Mouse (Mus musculus) CH12.LX (cell line): Measurements from ENCODE around the gene Nkd1. TPM values are rescaled to one million over a fixed set of nuclear protein-coding genes. Genes with fewer than 3 reads are reported as not detected.

Experiments used
- DNase-seq: peaks from one replicate; pipeline ENCODE4 v3.0.0-alpha.2; 2013; ENCODE audit errors: extremely low read depth
- H3K27ac ChIP-seq: 2 replicates; pipeline ENCODE4 v1.5.1; 2012; ENCODE audit warnings: low read depth, mild to moderate bottlenecking, control low read depth, moderate library complexity; ENCODE audit not compliant: insufficient read depth
- H3K27me3 ChIP-seq: replicated peaks from 2 replicates; pipeline ENCODE3; 2012; ENCODE audit warnings: inconsistent platforms
- H3K36me3 ChIP-seq, 2 experiments: replicated peaks in 1 of 2; 2 replicates each; pipeline versions ENCODE3 to v1.6.1; 2012; ENCODE audit warnings: inconsistent platforms in 1 of 2, low read length in 1 of 2, mild to moderate bottlenecking in 1 of 2, mixed read lengths in 1 of 2, moderate library complexity in 1 of 2; ENCODE audit not compliant: control insufficient read depth in 1 of 2, insufficient read depth in 1 of 2
- H3K4me1 ChIP-seq, 2 experiments: 2 replicates each; pipeline ENCODE4 v1.6.1; 2012; ENCODE audit warnings: inconsistent platforms in 1 of 2, moderate library complexity in 1 of 2; ENCODE audit not compliant: insufficient read depth in 2 of 2, control insufficient read depth in 1 of 2
- H3K4me2 ChIP-seq: 2 replicates; pipeline ENCODE4 v1.6.1; 2012; ENCODE audit warnings: low read depth, mild to moderate bottlenecking, control low read depth; ENCODE audit not compliant: poor library complexity, insufficient read depth, severe bottlenecking
- H3K4me3 ChIP-seq, 3 experiments: fragments of 150-350 bp in 1 of 3; sonication (generic) in 1 of 3; replicated peaks in 1 of 3; 2 replicates each; pipeline versions ENCODE3 to v1.5.1; 2011 to 2012; ENCODE audit warnings: low read depth in 2 of 3, low read length in 2 of 3, mild to moderate bottlenecking in 2 of 3, moderate library complexity in 2 of 3, control low read depth in 1 of 3, improper control_type of control experiment in 1 of 3, inconsistent platforms in 1 of 3, mixed read lengths in 1 of 3; ENCODE audit not compliant: poor library complexity in 1 of 3
- H3K79me2 ChIP-seq: replicated peaks from 2 replicates; pipeline ENCODE4 v1.6.1; 2012; ENCODE audit warnings: mild to moderate bottlenecking, moderate library complexity; ENCODE audit not compliant: control insufficient read depth, poor library complexity, insufficient read depth, severe bottlenecking; ENCODE audit errors: extremely low read depth
- H3K9ac ChIP-seq: 2 replicates; pipeline ENCODE4 v1.6.1; 2012; ENCODE audit warnings: low read depth, mild to moderate bottlenecking, control low read depth, moderate library complexity; ENCODE audit not compliant: insufficient read depth
- H3K9me3 ChIP-seq: replicated peaks from 2 replicates; pipeline ENCODE3; 2012; ENCODE audit warnings: low read length, inconsistent platforms, mixed read lengths
- BHLHE40 ChIP-seq: IDR thresholded peaks from 2 replicates; pipeline ENCODE4 v1.6.1; 2011; ENCODE audit warnings: mild to moderate bottlenecking, low read depth, low read length, improper control_type of control experiment
- CHD2 ChIP-seq: IDR thresholded peaks from 2 replicates; pipeline ENCODE4 v1.6.1; 2011; ENCODE audit warnings: low read length, improper control_type of control experiment
- CTCF ChIP-seq, 2 experiments: IDR thresholded peaks in 1 of 2; conservative IDR thresholded peaks in 1 of 2; 2 replicates each; pipeline ENCODE4 v1.5.1; 2011 to 2012; ENCODE audit warnings: low read depth in 2 of 2, low read length in 2 of 2, improper control_type of control experiment in 1 of 2, inconsistent platforms in 1 of 2, mild to moderate bottlenecking in 1 of 2, moderate library complexity in 1 of 2
- ELF1 ChIP-seq: IDR thresholded peaks from 2 replicates; pipeline ENCODE4 v1.6.1; 2014; ENCODE audit warnings: low read depth, mild to moderate bottlenecking, inconsistent platforms, low read length, improper control_type of control experiment
- EP300 ChIP-seq: IDR thresholded peaks from 2 replicates; pipeline ENCODE4 v1.6.1; 2011; ENCODE audit warnings: low read length, improper control_type of control experiment
- GABPA ChIP-seq: IDR thresholded peaks from 2 replicates; pipeline ENCODE4 v1.6.1; 2012; ENCODE audit warnings: low read depth, low read length, improper control_type of control experiment, inconsistent platforms; ENCODE audit not compliant: insufficient replicate concordance
- IRF4 ChIP-seq: IDR thresholded peaks from 2 replicates; pipeline ENCODE4 v1.6.1; 2014; ENCODE audit warnings: low read depth, mild to moderate bottlenecking, inconsistent platforms, low read length, improper control_type of control experiment
- JUN ChIP-seq: IDR thresholded peaks from 2 replicates; pipeline ENCODE4 v1.6.1; 2011; ENCODE audit warnings: low read depth, mild to moderate bottlenecking, low read length, improper control_type of control experiment, moderate library complexity; ENCODE audit not compliant: insufficient read depth
- JUND ChIP-seq: conservative IDR thresholded peaks from 2 replicates; pipeline ENCODE4 v1.6.1; 2011; ENCODE audit warnings: low read depth, low read length, improper control_type of control experiment
- MAX ChIP-seq: IDR thresholded peaks from 2 replicates; pipeline ENCODE4 v1.6.1; 2011; ENCODE audit warnings: low read length, improper control_type of control experiment
- MAZ ChIP-seq: IDR thresholded peaks from 2 replicates; pipeline ENCODE4 v1.6.1; 2012; ENCODE audit warnings: low read depth, mild to moderate bottlenecking, inconsistent platforms, low read length, improper control_type of control experiment, moderate library complexity
- MEF2A ChIP-seq: IDR thresholded peaks from 2 replicates; pipeline ENCODE4 v1.6.1; 2014; ENCODE audit warnings: low read depth, mild to moderate bottlenecking, inconsistent platforms, low read length, improper control_type of control experiment, borderline replicate concordance
- NELFE ChIP-seq: IDR thresholded peaks from 2 replicates; pipeline ENCODE4 v1.6.1; 2011; ENCODE audit warnings: low read depth, low read length, improper control_type of control experiment
- POLR2A ChIP-seq: IDR thresholded peaks from 2 replicates; pipeline ENCODE4 v1.6.1; 2011; ENCODE audit warnings: low read depth, mild to moderate bottlenecking, improper control_type of control experiment, low read length
- POLR2AphosphoS2 ChIP-seq: IDR thresholded peaks from 2 replicates; pipeline ENCODE4 v1.6.1; 2011; ENCODE audit warnings: low read depth, low read length, improper control_type of control experiment
- RAD21 ChIP-seq: IDR thresholded peaks from 2 replicates; pipeline ENCODE4 v1.6.1; 2011; ENCODE audit warnings: low read depth, mild to moderate bottlenecking, low read length, improper control_type of control experiment, moderate library complexity
- RCOR1 ChIP-seq: conservative IDR thresholded peaks from 2 replicates; pipeline ENCODE4 v1.6.1; 2012; ENCODE audit warnings: low read depth, mild to moderate bottlenecking, inconsistent platforms, low read length, improper control_type of control experiment
- SMC3 ChIP-seq: IDR thresholded peaks from 2 replicates; pipeline ENCODE4 v1.6.1; 2011; ENCODE audit warnings: low read depth, low read length, improper control_type of control experiment
- TBP ChIP-seq: conservative IDR thresholded peaks from 2 replicates; pipeline ENCODE4 v1.6.1; 2011; ENCODE audit warnings: low read depth, low read length, improper control_type of control experiment
- UBTF ChIP-seq: IDR thresholded peaks from 2 replicates; pipeline ENCODE4 v1.6.1; 2012; ENCODE audit warnings: low read depth, mild to moderate bottlenecking, inconsistent platforms, low read length, improper control_type of control experiment, moderate library complexity
- USF2 ChIP-seq: conservative IDR thresholded peaks from 2 replicates; pipeline ENCODE4 v1.6.1; 2011; ENCODE audit warnings: low read depth, low read length, improper control_type of control experiment
- ZKSCAN1 ChIP-seq: IDR thresholded peaks from 2 replicates; pipeline ENCODE4 v1.6.1; 2012; ENCODE audit warnings: low read depth, inconsistent platforms, low read length, improper control_type of control experiment, borderline replicate concordance
- ZMIZ1 ChIP-seq: IDR thresholded peaks from 2 replicates; pipeline ENCODE4 v1.6.1; 2012; ENCODE audit warnings: low read depth, mild to moderate bottlenecking, inconsistent platforms, low read length, improper control_type of control experiment
- ZNF384 ChIP-seq: IDR thresholded peaks from 2 replicates; pipeline ENCODE4 v1.6.1; 2012; ENCODE audit warnings: low read depth, low read length, improper control_type of control experiment, inconsistent platforms
- dilution Hi-C: fragments of 300-500 bp; cut with MboI; formaldehyde crosslinking; loops from 2 replicates; pipeline ENCODE4 v1.14.3; 2020; ENCODE audit warnings: low sequenced_read_pairs; ENCODE audit not compliant: extremely low pct_unique_long_range_greater_than_20kb, extremely low pct_ligation_motif_present
- in situ Hi-C: fragments of 300-500 bp; cut with MboI; formaldehyde crosslinking; loops from 3 replicates; pipeline ENCODE4 v1.14.3; 2019; ENCODE audit warnings: low sequenced_read_pairs, low pct_ligation_motif_present, low pct_unique_long_range_greater_than_20kb, mixed read lengths
- polyA plus RNA-seq: library from polyadenylated mRNA; unstranded; fragments of >175 nt; gene quantifications from 2 replicates; pipeline ENCODE4 v1.2.1, GENCODE M21; 2012; ENCODE audit warnings: low read depth; ENCODE audit not compliant: insufficient read length
- total RNA-seq, 2 experiments: library from RNA; depleted of rRNA; stranded (reverse); fragments of 300-350 nt in 1 of 2; fragments of >200 nt in 1 of 2; gene quantifications; 2 replicates each; pipeline ENCODE4 v1.2.3; 2012 to 2014

The Nkd1 gene
- total and polyA plus RNA-seq, 3 experiments, result 0.24 to 0.67 (median 0.30) TPM

DNA sequence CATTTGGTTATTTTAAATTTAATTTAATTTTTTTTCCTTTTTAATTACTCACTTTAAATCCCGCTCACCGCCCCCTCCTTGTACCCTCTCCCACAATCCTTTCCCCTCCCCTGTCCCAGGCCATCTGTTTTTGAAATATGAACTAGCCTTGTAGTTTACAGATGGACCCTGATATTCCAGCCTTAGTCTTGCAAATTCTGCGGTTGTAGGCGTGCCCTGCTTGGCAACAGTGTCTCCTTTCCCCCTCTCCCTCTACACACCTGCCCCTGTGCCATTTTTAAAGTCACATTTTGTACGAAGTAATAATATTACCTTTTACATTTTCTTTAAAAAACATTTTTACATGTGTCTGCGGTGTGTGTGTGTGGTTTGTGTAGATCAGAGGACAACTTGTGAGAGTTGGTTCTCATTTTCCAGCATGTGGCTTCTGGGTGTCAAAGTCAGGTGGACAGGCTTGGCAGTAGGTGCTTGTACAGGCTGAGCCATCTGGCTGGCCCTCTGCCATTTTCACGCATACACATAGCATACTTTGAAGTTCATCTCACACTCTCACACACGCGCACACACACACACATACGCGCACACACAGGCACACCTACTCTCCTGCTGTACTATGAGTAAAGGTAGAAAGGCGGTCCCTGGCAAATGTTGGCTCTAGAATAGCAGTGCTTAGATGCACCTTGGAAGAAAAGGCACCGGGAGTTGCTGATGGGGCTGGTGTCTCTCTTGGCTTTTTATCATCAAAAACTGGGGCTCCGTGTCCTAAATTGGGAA is 107.0 kb downstream of the Nkd1 start:
- dilution Hi-C loops, result no loop called here
- no peak overlapping the region for H3K9ac ChIP-seq
- TF ChIP-seq CTCF (conservative IDR thresholded peaks at IDR 0.05 in 1 of 2, IDR thresholded peaks at IDR 0.05 in 1 of 2; ENCODE audit: low read depth in 2 of 2, low read length in 2 of 2), result no peak
- TF ChIP-seq POLR2AphosphoS2, result no peak
- TF ChIP-seq MAX, result no peak
- no peak for TF ChIP-seq NELFE
- TF ChIP-seq BHLHE40, result no peak
- TF ChIP-seq, all 38 proteins: peak for 0
- H3K27me3 ChIP-seq, result no peaks in the 10 kb centered on the region
- no peak for DNase-seq
- no peak overlapping the region for H3K4me3 ChIP-seq
- peaks cover 33% of the 10 kb centered on the region for H3K79me2 ChIP-seq
- H3K9me3 ChIP-seq, result peaks cover 27% of the 10 kb centered on the region
- in situ Hi-C loops, result loop anchor here (10.0 kb wide), 1 partner anchor 253 kb away; no protein-coding TSS in a partner anchor
- H3K4me1 ChIP-seq, result peaks cover 32 to 81% of the 10 kb centered on the region in 2 experiments
- H3K27ac ChIP-seq, result no peak overlapping the region
- no peak overlapping the region for H3K4me2 ChIP-seq
- peaks cover 85 to 98% of the 10 kb centered on the region in 2 experiments for H3K36me3 ChIP-seq

DNA sequence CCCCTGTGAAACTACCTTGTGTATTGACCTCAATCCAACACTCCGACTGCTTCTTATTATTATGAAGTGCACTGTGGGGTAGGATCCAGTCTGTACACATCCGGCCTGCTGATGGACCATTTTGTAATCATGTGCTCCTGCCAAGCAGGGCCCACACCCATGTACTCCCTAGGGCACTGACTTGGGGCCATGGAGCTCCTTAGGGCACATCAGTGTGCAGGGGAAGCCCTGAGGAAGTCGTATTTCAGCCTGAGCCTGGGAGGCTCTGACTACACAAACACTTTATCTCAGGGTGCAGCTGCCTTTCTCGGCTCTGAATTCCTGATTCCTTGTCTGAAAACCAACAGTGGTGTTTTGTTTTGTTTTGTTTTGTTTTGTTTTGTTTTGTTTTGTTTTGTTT is 109.1 kb downstream of the Nkd1 start:
- in situ Hi-C loops, result no loop called here
- H3K4me1 ChIP-seq, result peaks cover 35 to 68% of the 10 kb centered on the region in 2 experiments

DNA sequence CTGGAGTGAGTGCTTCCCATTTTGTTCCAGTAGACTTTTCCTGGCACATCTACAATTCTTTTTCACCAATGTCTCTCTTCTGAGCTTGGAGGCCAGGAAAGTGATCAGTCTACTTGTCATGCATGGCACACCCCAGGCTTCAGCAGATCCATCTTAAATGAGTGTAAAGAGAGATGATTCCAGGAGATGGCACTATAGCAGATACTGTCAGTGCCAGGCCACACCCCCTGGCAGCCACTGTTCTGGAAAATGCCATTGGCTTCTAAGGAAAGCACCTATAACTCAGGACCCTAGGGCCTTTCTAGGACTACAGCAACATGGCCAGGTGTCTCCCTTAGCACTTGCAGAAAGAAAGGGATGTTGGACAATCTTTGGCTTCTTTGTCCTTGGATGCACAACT is 109.9 kb downstream of the Nkd1 start:
- Histone ChIP-seq H3K27ac (no peak overlapping the region), H3K36me3 (peaks cover 74 to 79% of the 10 kb centered on the region in 2 experiments), H3K27me3 (no peaks in the 10 kb centered on the region), H3K9ac (no peak overlapping the region), H3K4me2 (no peak overlapping the region), H3K4me3 (no peak overlapping the region), H3K9me3 (peaks cover 27% of the 10 kb centered on the region), H3K79me2 (peaks cover 60% of the 10 kb centered on the region), H3K4me1 (peaks cover 31 to 59% of the 10 kb centered on the region in 2 experiments)
- peak in 1 of 2 experiments; percentile 55; a peak in 2 of 4 replicates for TF ChIP-seq CTCF (conservative IDR thresholded peaks at IDR 0.05 in 1 of 2, IDR thresholded peaks at IDR 0.05 in 1 of 2; ENCODE audit: low read depth in 2 of 2, low read length in 2 of 2)
- no peak for TF ChIP-seq IRF4
- no peak for TF ChIP-seq MEF2A
- TF ChIP-seq CHD2, result no peak
- no peak for TF ChIP-seq NELFE
- no peak for TF ChIP-seq ZKSCAN1
- TF ChIP-seq SMC3, result peak; percentile 71
- TF ChIP-seq ELF1, result no peak
- TF ChIP-seq JUND, result no peak
- TF ChIP-seq POLR2A, result 0 out of 2 replicates have a peak, but pooled peaks have one; percentile 9
- no peak for TF ChIP-seq TBP
- no peak for TF ChIP-seq BHLHE40
- TF ChIP-seq RAD21, result peak; percentile 47
- no peak for TF ChIP-seq MAZ
- no peak for TF ChIP-seq RCOR1
- in situ Hi-C loops (no loop called here), dilution Hi-C loops (no loop called here)
- no peak for DNase-seq

More for the DNA sequence above, 109.1 kb downstream of the Nkd1 start:
- H3K9me3 ChIP-seq, result peaks cover 27% of the 10 kb centered on the region
- H3K4me3 ChIP-seq, result no peak overlapping the region
- H3K4me2 ChIP-seq, result no peak overlapping the region
- H3K27ac ChIP-seq, result peak overlapping the region; percentile 31; the same call in 1 of the 2 replicates
- TF ChIP-seq ZNF384 (no peak), IRF4 (no peak), UBTF (no peak), USF2 (no peak), JUN (no peak), ELF1 (no peak), EP300 (no peak), ZMIZ1 (no peak), TBP (no peak), POLR2AphosphoS2 (no peak), JUND (no peak), CHD2 (no peak), GABPA (no peak), POLR2A (no peak), CTCF (conservative IDR thresholded peaks at IDR 0.05 in 1 of 2, IDR thresholded peaks at IDR 0.05 in 1 of 2; ENCODE audit: low read depth in 2 of 2, low read length in 2 of 2) (no peak)
- TF ChIP-seq, all 38 proteins: peak for 0
- Histone ChIP-seq H3K79me2 (peaks cover 53% of the 10 kb centered on the region), H3K36me3 (peaks cover 82 to 88% of the 10 kb centered on the region in 2 experiments), H3K9ac (no peak overlapping the region), H3K27me3 (no peaks in the 10 kb centered on the region)
- no peak for DNase-seq
- dilution Hi-C loops, result no loop called here
